Mouse (Mus musculus) cortical plate, adult 2 months (tissue): Measurements from ENCODE around the gene Pik3cd.

Experiments used
- CTCF ChIP-seq: fragments of 200-500 bp; IDR thresholded peaks from 2 replicates; pipeline ENCODE4 v1.5.1; 2011; ENCODE audit warnings: mild to moderate bottlenecking, control low read depth, low read length; ENCODE audit not compliant: insufficient read depth; ENCODE audit errors: extremely low read depth
- POLR2A ChIP-seq: fragments of 200-500 bp; IDR thresholded peaks from 2 replicates; pipeline ENCODE4 v1.6.1; 2011; ENCODE audit warnings: mild to moderate bottlenecking, low read length, control low read depth; ENCODE audit not compliant: insufficient read depth; ENCODE audit errors: extremely low read depth

DNA sequence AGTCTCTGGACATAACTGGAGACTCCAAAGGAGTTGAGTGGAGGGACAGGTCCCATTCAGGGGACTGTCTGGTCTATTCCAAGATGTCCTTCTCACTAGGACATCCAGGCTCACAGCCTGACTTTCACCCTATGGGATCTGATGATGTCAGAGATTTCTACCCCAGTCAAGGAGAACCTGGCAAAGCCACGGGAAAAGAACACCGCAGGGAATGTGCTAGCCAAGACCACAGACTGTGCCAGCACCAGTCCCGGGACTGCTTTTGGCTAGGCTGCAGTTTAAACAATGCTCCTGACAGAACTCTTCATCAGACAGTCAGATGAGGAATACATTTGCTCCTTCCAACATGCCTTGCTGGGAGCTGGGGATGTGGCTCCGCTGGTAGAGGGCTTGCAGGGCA is 2.4 kb downstream of the Pik3cd start:
- TF ChIP-seq CTCF = no peak
- no peak for TF ChIP-seq POLR2A
